Mouse (Mus musculus) cerebellum, adult (tissue): Measurements from ENCODE around the gene Pgls.

Experiments used
- ATAC-seq: cut with Nextera tagmentation; 2 replicates; pipeline ENCODE4 v1.9.2; 2017; ENCODE audit warnings: mild to moderate bottlenecking, moderate library complexity, mixed read lengths; ENCODE audit not compliant: insufficient number of reproducible peaks, low FRiP score, low TSS enrichment

Gene Pgls

GRCm38 (mm10) chr8:71568941-71569340, 23.0 kb upstream of the Pgls start:
- no peak for ATAC-seq

GRCm38 (mm10) chr8:71569366-71570290, 22.3 kb upstream of the Pgls start:
- peak; percentile 77 for ATAC-seq

GRCm38 (mm10) chr8:71570291-71570954, 21.6 kb upstream of the Pgls start:
- peak; percentile 80 for ATAC-seq

GRCm38 (mm10) chr8:71572077-71572476, 19.9 kb upstream of the Pgls start:
- no peak for ATAC-seq

GRCm38 (mm10) chr8:71572847-71573633, 18.9 kb upstream of the Pgls start:
- no peak for ATAC-seq

- ATAC-seq, result no peak
Measured at GRCm38 (mm10) chr8:71574426-71574825, 17.6 kb upstream of the Pgls start.

- no peak for ATAC-seq
Measured at GRCm38 (mm10) chr8:71575020-71575419, 17.0 kb upstream of the Pgls start.

GRCm38 (mm10) chr8:71577856-71578387, 14.1 kb upstream of the Pgls start:
- no peak for ATAC-seq

- no peak for ATAC-seq
Measured at GRCm38 (mm10) chr8:71579009-71579408, 13.0 kb upstream of the Pgls start.

GRCm38 (mm10) chr8:71579476-71579875, 12.5 kb upstream of the Pgls start:
- ATAC-seq, result no peak

GRCm38 (mm10) chr8:71580201-71580600, 11.8 kb upstream of the Pgls start:
- no peak for ATAC-seq

GRCm38 (mm10) chr8:71586891-71587290, 5.1 kb upstream of the Pgls start:
- ATAC-seq, result no peak

GRCm38 (mm10) chr8:71588762-71589161, 3.2 kb upstream of the Pgls start:
- ATAC-seq, result no peak

GRCm38 (mm10) chr8:71591017-71591416, 959 bp upstream of the Pgls start:
- ATAC-seq, result no peak

GRCm38 (mm10) chr8:71592374-71593170, 596 bp downstream of the Pgls start:
- peak; percentile 57 for ATAC-seq

GRCm38 (mm10) chr8:71593556-71594323, 1.8 kb downstream of the Pgls start:
- ATAC-seq, result no peak

GRCm38 (mm10) chr8:71594324-71594722, 2.3 kb downstream of the Pgls start:
- no peak for ATAC-seq

- ATAC-seq, result peak; percentile 32
Measured at GRCm38 (mm10) chr8:71595862-71596261, 3.9 kb downstream of the Pgls start.

GRCm38 (mm10) chr8:71596384-71596783, 4.4 kb downstream of the Pgls start:
- no peak for ATAC-seq
